ENCODE assay signal across 8 mouse cellular contexts in genomic region chr11:102317901-102318575, GRCm38 (mm10). TPM values are rescaled to one million over a fixed set of nuclear protein-coding genes. Genes with fewer than 3 reads are reported as not detected.
A peak's percentile ranks its signal among the peaks of the same experiment; 100 is the strongest.
DNase-seq lines count a peak whose midpoint lies in the region; ATAC-seq lines count a peak whose summit lies in the region.

No protein-coding gene starts in this region.

- DNase-seq in heart, adult 11 months = peak; percentile 99
- no peak for DNase-seq in heart, adult 8-10 months (ENCODE audit: low spot score)
- peak; percentile 61 to 81 for DNase-seq in cerebellum, adult 18-20 months
- peak; percentile 62 for DNase-seq in forelimb bud, embryonic 11.5 days (ENCODE audit: low read depth, low spot score)
- peak; percentile 68 for DNase-seq in splenic B cell, adult 2 months (ENCODE audit: low read depth, low spot score)

- H3K9ac ChIP-seq in hindbrain, embryonic 15.5 days = peak overlapping the region; percentile 92
- peak overlapping the region; percentile 99 for H3K9ac ChIP-seq in limb, embryonic 15.5 days
- H3K9ac ChIP-seq in midbrain, embryonic 16.5 days (ENCODE audit: low read depth, low read length) = peak overlapping the region; percentile 99

- WGBS in hindbrain, embryonic 15.5 days = under 1% methylated on average over 35 of the region's 77 CpGs
- WGBS in limb, embryonic 15.5 days = under 1% methylated on average over 27 of the region's 77 CpGs
- WGBS in midbrain, embryonic 16.5 days = under 1% methylated on average over 29 of the region's 77 CpGs

- H3K27me3 ChIP-seq in hindbrain, embryonic 15.5 days = no peaks in the 10 kb centered on the region
- H3K27me3 ChIP-seq in limb, embryonic 15.5 days = no peaks in the 10 kb centered on the region
- no peaks in the 10 kb centered on the region for H3K27me3 ChIP-seq in midbrain, embryonic 16.5 days (ENCODE audit: control insufficient read depth, insufficient read depth, low read depth, low read length)
- no peaks in the 10 kb centered on the region for H3K27me3 ChIP-seq in splenic B cell, adult 2 months (ENCODE audit: control insufficient read depth, insufficient read depth, low read length, poor library complexity, severe bottlenecking)

- H3K4me2 ChIP-seq in hindbrain, embryonic 15.5 days = peak overlapping the region; percentile 96
- H3K4me2 ChIP-seq in limb, embryonic 15.5 days = peak overlapping the region; percentile 73
- peak overlapping the region; percentile 78 for H3K4me2 ChIP-seq in midbrain, embryonic 16.5 days (ENCODE audit: low read length)

- peak overlapping the region; percentile 72 for H3K4me3 ChIP-seq in hindbrain, embryonic 15.5 days
- H3K4me3 ChIP-seq in limb, embryonic 15.5 days = peak overlapping the region; percentile 99
- peak overlapping the region; percentile 92 for H3K4me3 ChIP-seq in midbrain, embryonic 16.5 days (ENCODE audit: low read depth, low read length)

- peaks cover 16% of the 10 kb centered on the region for H3K36me3 ChIP-seq in hindbrain, embryonic 15.5 days
- peaks cover 25% of the 10 kb centered on the region for H3K36me3 ChIP-seq in limb, embryonic 15.5 days
- H3K36me3 ChIP-seq in midbrain, embryonic 16.5 days (ENCODE audit: control insufficient read depth, insufficient read depth, low read length) = peaks cover 14% of the 10 kb centered on the region
- peaks cover 10% of the 10 kb centered on the region for H3K36me3 ChIP-seq in splenic B cell, adult 2 months (ENCODE audit: control insufficient read depth, insufficient read depth, low read length, poor library complexity, severe bottlenecking)

- H3K27ac ChIP-seq in hindbrain, embryonic 15.5 days (replicated peaks) = peak overlapping the region; percentile 99
- peak overlapping the region; percentile 99 for H3K27ac ChIP-seq in limb, embryonic 15.5 days
- H3K27ac ChIP-seq in midbrain, embryonic 16.5 days (ENCODE audit: low read length) = peak overlapping the region; percentile 98

- no peaks in the 10 kb centered on the region for H3K9me3 ChIP-seq in hindbrain, embryonic 15.5 days
- no peaks in the 10 kb centered on the region for H3K9me3 ChIP-seq in limb, embryonic 15.5 days
- no peaks in the 10 kb centered on the region for H3K9me3 ChIP-seq in midbrain, embryonic 16.5 days (replicated peaks; ENCODE audit: control insufficient read depth, low read length, poor library complexity, severe bottlenecking)

- peak; percentile 31 for ATAC-seq in hindbrain, embryonic 15.5 days (ENCODE audit: low FRiP score, low read depth)
- ATAC-seq in limb, embryonic 15.5 days (ENCODE audit: insufficient number of reproducible peaks, low FRiP score, low TSS enrichment, low read depth) = peak; percentile 72
- ATAC-seq in midbrain, embryonic 16.5 days = peak; percentile 27

- peaks cover 25% of the 10 kb centered on the region for H3K4me1 ChIP-seq in hindbrain, embryonic 15.5 days (replicated peaks)
- peaks cover 25% of the 10 kb centered on the region for H3K4me1 ChIP-seq in limb, embryonic 15.5 days
- H3K4me1 ChIP-seq in midbrain, embryonic 16.5 days (ENCODE audit: control insufficient read depth, insufficient read depth, low read length) = peaks cover 19% of the 10 kb centered on the region

RNA-seq across cellular contexts. Expression of gene Ubtf, which starts 1.5 kb away (rescaled TPM):
- total RNA-seq in heart, adult 8-10 months (2022) = 10 to 100 TPM; 48.6 to 59.7 (median 52.1) TPM
- 77.7 and 85.0 TPM in 2 replicates for polyA plus RNA-seq in hindbrain, embryonic 15.5 days (2015; fragmentation: Nextera tagmentation; extraction: Ambion mirVana)
- polyA plus RNA-seq in limb, embryonic 15.5 days (2015; fragmentation: Nextera tagmentation; extraction: Ambion mirVana) = 76.0 and 85.7 TPM in 2 replicates
- polyA plus RNA-seq in midbrain, embryonic 16.5 days (2015; fragmentation: Nextera tagmentation; extraction: Ambion mirVana) = 70.1 and 85.2 TPM in 2 replicates

RNA-seq across cellular contexts. Expression of gene Atxn7l3, which starts 21.6 kb away (rescaled TPM):
- total RNA-seq in heart, adult 8-10 months (2022) = 10 to 100 TPM; 17.7 to 21.1 (median 20.1) TPM
- 30.2 and 31.4 TPM in 2 replicates for polyA plus RNA-seq in hindbrain, embryonic 15.5 days (2015; fragmentation: Nextera tagmentation; extraction: Ambion mirVana)
- 15.0 and 18.0 TPM in 2 replicates for polyA plus RNA-seq in limb, embryonic 15.5 days (2015; fragmentation: Nextera tagmentation; extraction: Ambion mirVana)
- 28.3 and 28.9 TPM in 2 replicates for polyA plus RNA-seq in midbrain, embryonic 16.5 days (2015; fragmentation: Nextera tagmentation; extraction: Ambion mirVana)

RNA-seq across cellular contexts. Expression of gene Tmub2, which starts 33.3 kb away (rescaled TPM):
- total RNA-seq in heart, adult 8-10 months (2022) = 10 to 100 TPM; 27.0 to 28.1 (median 27.6) TPM
- 80.4 and 83.3 TPM in 2 replicates for polyA plus RNA-seq in hindbrain, embryonic 15.5 days (2015; fragmentation: Nextera tagmentation; extraction: Ambion mirVana)
- 53.4 and 53.9 TPM in 2 replicates for polyA plus RNA-seq in limb, embryonic 15.5 days (2015; fragmentation: Nextera tagmentation; extraction: Ambion mirVana)
- polyA plus RNA-seq in midbrain, embryonic 16.5 days (2015; fragmentation: Nextera tagmentation; extraction: Ambion mirVana) = 72.8 and 78.5 TPM in 2 replicates

RNA-seq across cellular contexts. Expression of gene Slc4a1, which starts 48.0 kb away (rescaled TPM):
- total RNA-seq in heart, adult 8-10 months (2022) = 1 to 10 TPM in 2 of 4 experiments, under 1 TPM in 2; 0.19 to 4.5 (median 1.5) TPM
- 2.4 and 3.4 TPM in 2 replicates for polyA plus RNA-seq in hindbrain, embryonic 15.5 days (2015; fragmentation: Nextera tagmentation; extraction: Ambion mirVana)
- 5.9 and 10.4 TPM in 2 replicates for polyA plus RNA-seq in limb, embryonic 15.5 days (2015; fragmentation: Nextera tagmentation; extraction: Ambion mirVana)
- 2.3 and 3.5 TPM in 2 replicates for polyA plus RNA-seq in midbrain, embryonic 16.5 days (2015; fragmentation: Nextera tagmentation; extraction: Ambion mirVana)

RNA-seq across cellular contexts. Expression of gene Asb16, which starts 49.5 kb away (rescaled TPM):
- total RNA-seq in heart, adult 8-10 months (2022) = 1 to 10 TPM; 1.3 to 1.6 (median 1.5) TPM
- polyA plus RNA-seq in hindbrain, embryonic 15.5 days (2015; fragmentation: Nextera tagmentation; extraction: Ambion mirVana) = 0.10 and 0.13 TPM in 2 replicates
- 0.20 and 0.24 TPM in 2 replicates for polyA plus RNA-seq in limb, embryonic 15.5 days (2015; fragmentation: Nextera tagmentation; extraction: Ambion mirVana)
- polyA plus RNA-seq in midbrain, embryonic 16.5 days (2015; fragmentation: Nextera tagmentation; extraction: Ambion mirVana) = 0.07 and 0.10 TPM in 2 replicates
